Mouse (Mus musculus) lung, embryonic 16.5 days (tissue): ENCODE results near the gene Vmn1r181. TPM values are rescaled to one million over a fixed set of nuclear protein-coding genes. Genes with fewer than 3 reads are reported as not detected.
"Not testable (repeated sequence)": the region's sequence is repeated elsewhere in the genome, so short reads cannot be mapped to it uniquely, and the experiment has no call there.

Experiments
- ATAC-seq: fragments of 200-750 bp; cut with Nextera tagmentation; 2 replicates; pipeline ENCODE4 v1.8.0; 2017; ENCODE audit warnings: low read depth, mild to moderate bottlenecking, moderate library complexity
- H3K27ac ChIP-seq: fragments of 300-500 bp; sonication (generic); 2 replicates; pipeline ENCODE4 v1.5.1; 2014; ENCODE audit warnings: mild to moderate bottlenecking, control low read depth, low read length
- H3K27me3 ChIP-seq: fragments of 300-500 bp; sonication (generic); 2 replicates; pipeline ENCODE4 v1.6.1; 2014; ENCODE audit warnings: low read depth, low read length, mixed read lengths; ENCODE audit not compliant: control insufficient read depth, insufficient read depth
- H3K36me3 ChIP-seq: fragments of 300-500 bp; sonication (generic); 2 replicates; pipeline ENCODE4 v1.6.1; 2014; ENCODE audit warnings: low read length; ENCODE audit not compliant: control insufficient read depth, insufficient read depth
- H3K4me1 ChIP-seq: fragments of 300-500 bp; sonication (generic); replicated peaks from 2 replicates; pipeline ENCODE4 v1.6.1; 2014; ENCODE audit warnings: low read length, mixed read lengths; ENCODE audit not compliant: control insufficient read depth, insufficient read depth
- H3K4me2 ChIP-seq: fragments of 300-500 bp; sonication (generic); 2 replicates; pipeline ENCODE4 v1.6.1; 2014; ENCODE audit warnings: low read depth, low read length, control low read depth
- H3K4me3 ChIP-seq: fragments of 300-500 bp; sonication (generic); 2 replicates; pipeline ENCODE4 v1.5.1; 2014; ENCODE audit warnings: mild to moderate bottlenecking, low read length, control low read depth
- H3K9ac ChIP-seq: fragments of 300-500 bp; sonication (generic); 2 replicates; pipeline ENCODE4 v1.6.1; 2014; ENCODE audit warnings: low read length, control low read depth
- H3K9me3 ChIP-seq: fragments of 300-500 bp; sonication (generic); 2 replicates; pipeline ENCODE4 v1.6.1; 2016; ENCODE audit warnings: low read length; ENCODE audit not compliant: control insufficient read depth
- WGBS: fragments of 180-500 bp; shearing (Covaris S2); extraction: QIAGEN DNeasy Blood & Tissue Kit; methylation state at CpG from one replicate; pipeline ENCODE4 v1.1.7; 2014; 5-methylcytosine and 5-hydroxymethylcytosine counted together
- polyA plus RNA-seq: library from polyadenylated mRNA; unstranded; fragments of >200 nt; fragmentation: Nextera tagmentation; extraction: Ambion mirVana; gene quantifications from 2 replicates; pipeline ENCODE4 v1.2.1, GENCODE M21; 2015

Vmn1r181 gene
- polyA plus RNA-seq, result not detected in 2 replicates

GRCm38 (mm10) chr7:23974315-23974714 is at the start of gene Vmn1r181:
TSS of gene Vmn1r181 (plus strand) at chr7:23974615.
- not testable (repeated sequence) for H3K36me3 ChIP-seq, H3K4me2 ChIP-seq, ATAC-seq, H3K9ac ChIP-seq, H3K4me1 ChIP-seq, H3K9me3 ChIP-seq, H3K27me3 ChIP-seq, H3K27ac ChIP-seq, H3K4me3 ChIP-seq
- WGBS, result 85% methylated on average over 9 of the region's 9 CpGs

GRCm38 (mm10) chr7:23926678-23927077 is 47.7 kb upstream of the Vmn1r181 start, which contains the start of gene Vmn1r179:
TSS of gene Vmn1r179 (plus strand) at chr7:23926978.
- H3K4me3 ChIP-seq, result no peak within 1 kb of the TSS
- H3K4me2 ChIP-seq, result no peak within 1 kb of the TSS
- ATAC-seq, result no peak
- WGBS, result 37% methylated on average over 2 of the region's 2 CpGs
- no peak within 1 kb of the TSS for H3K9ac ChIP-seq
- no peaks in the 10 kb centered on the region for H3K36me3 ChIP-seq
- no peaks in the 10 kb centered on the region for H3K27me3 ChIP-seq
- no peak within 1 kb of the TSS for H3K27ac ChIP-seq
- H3K9me3 ChIP-seq, result no peaks in the 10 kb centered on the region
- H3K4me1 ChIP-seq, result no peaks in the 10 kb centered on the region

GRCm38 (mm10) chr7:23950332-23950731 is 24.1 kb upstream of the Vmn1r181 start, which contains the start of gene Vmn1r180:
TSS of gene Vmn1r180 (plus strand) at chr7:23950632.
- Histone ChIP-seq H3K27ac (no peak within 1 kb of the TSS), H3K9me3 (no peaks in the 10 kb centered on the region), H3K4me1 (no peaks in the 10 kb centered on the region), H3K4me2 (no peak within 1 kb of the TSS), H3K9ac (no peak within 1 kb of the TSS), H3K4me3 (no peak within 1 kb of the TSS), H3K27me3 (no peaks in the 10 kb centered on the region), H3K36me3 (no peaks in the 10 kb centered on the region)
- no peak for ATAC-seq

- H3K27ac ChIP-seq, H3K9me3 ChIP-seq, H3K36me3 ChIP-seq, H3K27me3 ChIP-seq, H3K4me1 ChIP-seq, H3K4me3 ChIP-seq, ATAC-seq, H3K9ac ChIP-seq, H3K4me2 ChIP-seq: not testable (repeated sequence)
- WGBS, result 40% methylated on average over 3 of the region's 3 CpGs
Observed at GRCm38 (mm10) chr7:23968044-23968443, 6.4 kb upstream of the Vmn1r181 start.

- 62% methylated on average over 2 of the region's 2 CpGs for WGBS
- H3K36me3 ChIP-seq, result no peaks in the 10 kb centered on the region
- no peak for ATAC-seq
Observed at GRCm38 (mm10) chr7:24001391-24001790, 27.0 kb downstream of the Vmn1r181 start, which contains the start of gene V1rd19. TSS of gene V1rd19 (plus strand) at chr7:24001691.

More at GRCm38 (mm10) chr7:24001391-24001790, 27.0 kb downstream of the Vmn1r181 start, which contains the start of gene V1rd19:
- H3K4me2 ChIP-seq, result no peak within 1 kb of the TSS
- no peak within 1 kb of the TSS for H3K9ac ChIP-seq
- H3K27ac ChIP-seq, result no peak within 1 kb of the TSS
- no peak within 1 kb of the TSS for H3K4me3 ChIP-seq
- H3K4me1 ChIP-seq, result no peaks in the 10 kb centered on the region
- H3K9me3 ChIP-seq, result no peaks in the 10 kb centered on the region; the same call in 1 of the 2 replicates
- H3K27me3 ChIP-seq, result no peaks in the 10 kb centered on the region

Other genes starting within 250 kb of the Vmn1r181 start
- not detected in 2 replicates for gene Vmn1r174, start 222.3 kb upstream of the Vmn1r181 start, polyA plus RNA-seq
- not detected in 2 replicates for gene Vmn1r175, start 164.0 kb upstream of the Vmn1r181 start, polyA plus RNA-seq
- gene Vmn1r176, start 137.2 kb upstream of the Vmn1r181 start, polyA plus RNA-seq, result not detected in 2 replicates
- gene Vmn1r177, start 108.2 kb upstream of the Vmn1r181 start, polyA plus RNA-seq, result not detected in 2 replicates
- gene Vmn1r178, start 82.6 kb upstream of the Vmn1r181 start, polyA plus RNA-seq, result not detected in 2 replicates
- not detected in 2 replicates for gene Vmn1r179, start 47.6 kb upstream of the Vmn1r181 start, polyA plus RNA-seq
- gene Vmn1r180, start 24.0 kb upstream of the Vmn1r181 start, polyA plus RNA-seq, result not detected in 2 replicates
- gene V1rd19, start 27.1 kb downstream of the Vmn1r181 start, polyA plus RNA-seq, result not detected in 2 replicates
- not detected in 2 replicates for gene Vmn1r183, start 78.6 kb downstream of the Vmn1r181 start, polyA plus RNA-seq
- gene Zfp180, start 107.3 kb downstream of the Vmn1r181 start, polyA plus RNA-seq, result 18.9 and 21.0 TPM in 2 replicates
- gene Zfp112, start 137.7 kb downstream of the Vmn1r181 start, polyA plus RNA-seq, result 5.3 and 6.0 TPM in 2 replicates
- gene Zfp235, start 159.6 kb downstream of the Vmn1r181 start, polyA plus RNA-seq, result 18.4 and 18.5 TPM in 2 replicates
- gene Zfp114, start 200.4 kb downstream of the Vmn1r181 start, polyA plus RNA-seq, result 6.1 and 6.9 TPM in 2 replicates
- gene Zfp111, start 236.8 kb downstream of the Vmn1r181 start, polyA plus RNA-seq, result 11.8 and 12.8 TPM in 2 replicates